ENCODE assay signal across 8 mouse cellular contexts in the genomic region with DNA sequence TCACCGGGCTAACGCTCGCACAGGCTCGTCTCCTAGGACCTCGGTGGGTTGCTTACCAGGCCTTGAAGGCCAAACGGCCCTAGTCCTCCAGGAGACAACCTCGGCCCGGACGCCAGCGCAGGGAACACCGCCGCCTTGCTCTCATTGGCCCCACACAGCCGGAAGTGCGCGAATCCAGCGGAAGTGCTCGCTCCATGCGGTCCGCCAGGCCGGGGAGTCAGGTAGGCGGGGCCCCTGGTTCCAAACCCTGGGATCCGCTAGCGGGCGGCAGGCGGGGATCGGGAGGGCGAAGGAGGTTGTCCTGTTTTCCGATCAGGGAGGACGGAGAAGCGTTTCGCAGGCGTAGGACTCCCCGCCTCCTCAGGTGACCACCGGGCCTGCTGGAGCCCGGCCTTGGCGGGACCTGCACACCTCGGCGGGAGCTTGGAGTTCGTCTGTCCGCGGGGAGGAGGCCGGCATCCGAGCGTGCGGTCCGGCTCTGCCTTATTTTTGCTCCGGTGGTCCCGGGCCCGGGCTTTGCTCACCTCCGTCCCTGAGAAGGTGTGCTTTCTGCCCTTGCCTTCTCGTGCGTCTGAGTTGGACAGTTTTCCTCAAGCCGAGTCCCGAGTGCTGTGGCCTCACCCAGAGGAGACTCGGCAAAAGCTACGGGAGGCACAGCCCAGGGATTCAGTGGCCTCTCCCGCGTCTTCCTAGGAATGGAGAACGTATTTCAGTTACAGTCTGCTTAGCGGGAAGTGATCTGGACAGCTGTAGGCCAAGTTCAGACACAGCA. TPM values are rescaled to one million over a fixed set of nuclear protein-coding genes. Genes with fewer than 3 reads are reported as not detected.
DNase-seq lines count a peak whose midpoint lies in the region; ATAC-seq and TF ChIP-seq lines count a peak whose summit lies in the region.

A gene (minus strand): TSS at position 150 of the 772 bp plus-strand sequence.
A gene (plus strand): TSS at position 177 of the 772 bp plus-strand sequence.

- ATAC-seq in embryonic facial prominence, embryonic 14.5 days (ENCODE audit: low read depth) = peak; percentile 98
- peak; percentile 98 for ATAC-seq in limb, embryonic 14.5 days (ENCODE audit: low FRiP score, low read depth)
- ATAC-seq in midbrain, postnatal 0 days (ENCODE audit: low FRiP score) = peak; percentile 97

- TF ChIP-seq CTCF in midbrain, postnatal 0 days (IDR thresholded peaks at IDR 0.05) = peak; percentile 30

- H3K4me1 ChIP-seq in embryonic facial prominence, embryonic 14.5 days (ENCODE audit: control insufficient read depth, insufficient read depth, low read length) = peaks cover 11% of the 10 kb centered on the region; the same call in 1 of the 2 replicates
- peaks cover 12% of the 10 kb centered on the region for H3K4me1 ChIP-seq in limb, embryonic 14.5 days (ENCODE audit: control insufficient read depth, insufficient read depth, low read length)
- no peaks in the 10 kb centered on the region for H3K4me1 ChIP-seq in midbrain, postnatal 0 days (ENCODE audit: insufficient read depth, low read length)

- peak within 1 kb of the TSS; percentile 77 for H3K9ac ChIP-seq in embryonic facial prominence, embryonic 14.5 days (ENCODE audit: low read depth, low read length)
- peak within 1 kb of the TSS; percentile 65 for H3K9ac ChIP-seq in limb, embryonic 14.5 days (ENCODE audit: low read depth, low read length, severe bottlenecking)
- peak within 1 kb of the TSS; percentile 82 for H3K9ac ChIP-seq in midbrain, postnatal 0 days (replicated peaks; ENCODE audit: low read length, poor library complexity, severe bottlenecking)

- peak; percentile 66; the same call in 1 of the 2 replicates for TF ChIP-seq POLR2A in limb, embryonic 14.5 days (IDR thresholded peaks at IDR 0.05; ENCODE audit: borderline replicate concordance, extremely low read depth, insufficient read depth, insufficient read length)

- peaks cover 36% of the 10 kb centered on the region for H3K36me3 ChIP-seq in embryonic facial prominence, embryonic 14.5 days (ENCODE audit: control insufficient read depth, insufficient read depth, low read length)
- H3K36me3 ChIP-seq in limb, embryonic 14.5 days (ENCODE audit: control insufficient read depth, insufficient read depth, low read length) = peaks cover 38% of the 10 kb centered on the region
- H3K36me3 ChIP-seq in midbrain, postnatal 0 days (ENCODE audit: insufficient read depth, low read length) = peaks cover 23% of the 10 kb centered on the region

- H3K4me2 ChIP-seq in embryonic facial prominence, embryonic 14.5 days (ENCODE audit: low read depth, low read length) = peak within 1 kb of the TSS; percentile 80
- peak within 1 kb of the TSS; percentile 81 for H3K4me2 ChIP-seq in limb, embryonic 14.5 days (replicated peaks; ENCODE audit: low read depth, low read length, severe bottlenecking)
- peak within 1 kb of the TSS; percentile 58 for H3K4me2 ChIP-seq in midbrain, postnatal 0 days (ENCODE audit: low read depth, low read length, poor library complexity, severe bottlenecking)

- no peaks in the 10 kb centered on the region for H3K9me3 ChIP-seq in embryonic facial prominence, embryonic 14.5 days (ENCODE audit: control insufficient read depth, low read length)
- no peaks in the 10 kb centered on the region for H3K9me3 ChIP-seq in limb, embryonic 14.5 days (ENCODE audit: control insufficient read depth, low read length)
- H3K9me3 ChIP-seq in midbrain, postnatal 0 days (ENCODE audit: low read length) = no peaks in the 10 kb centered on the region

- WGBS in embryonic facial prominence, embryonic 14.5 days = 0% methylated on average over 30 of the region's 60 CpGs
- under 1% methylated on average over 58 of the region's 60 CpGs for WGBS in limb, embryonic 14.5 days
- WGBS in midbrain, postnatal 0 days = under 1% methylated on average over 59 of the region's 60 CpGs

- DNase-seq in 3T3-L1 (ENCODE audit: low read depth, low spot score) = peak; percentile 95
- DNase-seq in adrenal gland, postnatal 4 days (ENCODE audit: low spot score in 2 of 2) = peak; percentile 86 to 95
- peak; percentile 97 for DNase-seq in embryonic facial prominence, embryonic 14.5 days (ENCODE audit: low spot score)
- peak; percentile 94 for DNase-seq in heart, adult 8-10 months (ENCODE audit: low spot score)
- DNase-seq in kidney, adult 9 months = peak; percentile 95
- peak; percentile 95 for DNase-seq in limb, embryonic 14.5 days (ENCODE audit: low spot score)
- peak; percentile 95 for DNase-seq in midbrain, postnatal 0 days (ENCODE audit: low spot score)
- peak; percentile 71 to 84 for DNase-seq in spleen, postnatal 14 days (ENCODE audit: low spot score in 2 of 2)

- H3K27me3 ChIP-seq in embryonic facial prominence, embryonic 14.5 days (replicated peaks; ENCODE audit: control insufficient read depth, insufficient read depth, low read length) = no peaks in the 10 kb centered on the region
- no peaks in the 10 kb centered on the region for H3K27me3 ChIP-seq in limb, embryonic 14.5 days (ENCODE audit: control insufficient read depth, insufficient read depth, low read length)
- H3K27me3 ChIP-seq in midbrain, postnatal 0 days (ENCODE audit: insufficient read depth, low read length) = no peaks in the 10 kb centered on the region

- peak within 1 kb of the TSS; percentile 74 for H3K27ac ChIP-seq in embryonic facial prominence, embryonic 14.5 days (replicated peaks; ENCODE audit: low read depth, low read length)
- peak within 1 kb of the TSS; percentile 83 for H3K27ac ChIP-seq in limb, embryonic 14.5 days (replicated peaks; ENCODE audit: low read depth, low read length)
- peak within 1 kb of the TSS; percentile 62 for H3K27ac ChIP-seq in midbrain, postnatal 0 days (ENCODE audit: low read depth, low read length)

- peak within 1 kb of the TSS; percentile 67 for H3K4me3 ChIP-seq in embryonic facial prominence, embryonic 14.5 days (ENCODE audit: low read depth, low read length)
- peak within 1 kb of the TSS; percentile 72 for H3K4me3 ChIP-seq in limb, embryonic 14.5 days (replicated peaks; ENCODE audit: low read length)
- H3K4me3 ChIP-seq in midbrain, postnatal 0 days (ENCODE audit: low read depth, low read length) = peak within 1 kb of the TSS; percentile 75

RNA-seq across cellular contexts. Expression of the first gene that starts in this region (rescaled TPM):
- total RNA-seq in adrenal gland, postnatal 4 days (2021) = 10 to 100 TPM; 10.1 to 12.3 TPM
- polyA plus RNA-seq in embryonic facial prominence, embryonic 14.5 days (2014; fragmentation: Nextera tagmentation; extraction: Ambion mirVana) = 7.2 and 8.9 TPM in 2 replicates
- total RNA-seq in heart, adult 8-10 months (2022) = 10 to 100 TPM; 35.1 to 36.8 (median 36.0) TPM
- polyA plus RNA-seq in limb, embryonic 14.5 days (2012; rRNA removed) = 10.1 and 11.4 TPM in 2 replicates
- polyA plus RNA-seq in limb, embryonic 14.5 days (2014; fragmentation: Nextera tagmentation; extraction: Ambion mirVana) = 9.1 and 10.6 TPM in 2 replicates
- 2.9 and 6.3 TPM in 2 replicates for total RNA-seq in midbrain, postnatal 0 days (2014; rRNA removed)
- polyA plus RNA-seq in midbrain, postnatal 0 days (2015; fragmentation: Nextera tagmentation; extraction: Ambion mirVana) = 4.1 and 4.3 TPM in 2 replicates

RNA-seq across cellular contexts. Expression of the second gene that starts in this region (rescaled TPM):
- 10 to 100 TPM; 35.3 to 37.4 TPM for total RNA-seq in adrenal gland, postnatal 4 days (2021)
- polyA plus RNA-seq in embryonic facial prominence, embryonic 14.5 days (2014; fragmentation: Nextera tagmentation; extraction: Ambion mirVana) = 45.1 and 48.1 TPM in 2 replicates
- total RNA-seq in heart, adult 8-10 months (2022) = 10 to 100 TPM; 50.1 to 69.6 (median 57.6) TPM
- polyA plus RNA-seq in limb, embryonic 14.5 days (2012; rRNA removed) = 32.8 and 36.1 TPM in 2 replicates
- polyA plus RNA-seq in limb, embryonic 14.5 days (2014; fragmentation: Nextera tagmentation; extraction: Ambion mirVana) = 54.0 and 55.2 TPM in 2 replicates
- total RNA-seq in midbrain, postnatal 0 days (2014; rRNA removed) = 44.3 and 54.7 TPM in 2 replicates
- polyA plus RNA-seq in midbrain, postnatal 0 days (2015; fragmentation: Nextera tagmentation; extraction: Ambion mirVana) = 34.4 and 39.3 TPM in 2 replicates

Comparison
In these comparisons a context has a peak if more than half of its experiments do, and no peak if none do; other contexts are left out.
1. Peak in every context shown above with its lines: DNase-seq, ATAC-seq, H3K4me3 ChIP-seq and H3K27ac ChIP-seq.